ENCODE assay signal across 10 mouse cellular contexts in the genomic region with DNA sequence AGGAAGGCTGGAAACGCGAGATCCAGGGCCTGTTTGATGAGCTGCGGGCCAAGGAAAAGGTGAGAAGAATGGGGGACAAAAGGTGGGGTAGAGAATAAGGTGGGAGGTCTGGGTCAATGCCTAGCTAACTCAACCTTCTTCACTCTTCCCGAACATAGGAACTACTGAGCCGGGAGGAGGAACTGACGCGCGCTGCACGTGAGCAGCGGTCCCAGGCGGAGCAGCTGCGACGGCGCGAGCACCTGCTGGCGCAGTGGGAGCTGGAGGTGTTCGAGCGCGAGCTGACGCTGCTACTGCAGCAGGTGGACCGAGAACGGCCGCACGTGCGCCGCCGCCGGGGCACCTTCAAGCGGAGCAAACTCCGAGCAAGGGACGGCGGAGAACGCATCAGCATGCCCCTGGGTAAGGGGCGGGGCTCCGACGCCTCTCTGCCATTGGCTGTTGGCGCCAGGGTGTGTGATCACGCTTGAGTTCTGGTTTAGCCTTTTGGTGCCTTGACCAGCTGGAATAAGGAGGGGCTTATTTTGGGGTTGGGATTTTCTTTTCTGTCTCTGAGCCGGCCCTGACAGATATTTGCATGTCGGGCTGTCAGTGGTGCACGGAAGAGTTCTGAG. TPM values are rescaled to one million over a fixed set of nuclear protein-coding genes. Genes with fewer than 3 reads are reported as not detected.
DNase-seq lines count a peak whose midpoint lies in the region; ATAC-seq and TF ChIP-seq lines count a peak whose summit lies in the region.
"Had no signal": no experiment of that assay in that cellular context is flagged by ENCODE, and none has a peak within 500 bp of the region (broad histone marks: within the 10 kb centered on the region; RNA-seq: fewer than 3 reads in every experiment).

No protein-coding gene starts in this region.

- 28% methylated on average over 41 of the region's 41 CpGs for WGBS in heart, embryonic 11.5 days (ENCODE audit: insufficient replicate concordance)
- WGBS in forebrain, embryonic 16.5 days, result 9% methylated on average over 41 of the region's 41 CpGs
- WGBS in midbrain, embryonic 14.5 days, result 5% methylated on average over 41 of the region's 41 CpGs

- no peaks in the 10 kb centered on the region for H3K9me3 ChIP-seq in heart, embryonic 11.5 days (replicated peaks; ENCODE audit: control insufficient read depth, low read length)
- no peaks in the 10 kb centered on the region for H3K9me3 ChIP-seq in forebrain, embryonic 16.5 days (ENCODE audit: control insufficient read depth, low read length)
- no peaks in the 10 kb centered on the region for H3K9me3 ChIP-seq in midbrain, embryonic 14.5 days (ENCODE audit: control insufficient read depth, low read length)

- no peak overlapping the region for H3K27ac ChIP-seq in heart, embryonic 11.5 days (ENCODE audit: low read depth, low read length)
- no peak overlapping the region for H3K27ac ChIP-seq in forebrain, embryonic 16.5 days (ENCODE audit: low read length)
- H3K27ac ChIP-seq in midbrain, embryonic 14.5 days (replicated peaks; ENCODE audit: low read depth, low read length), result no peak overlapping the region
- H3K27ac ChIP-seq in left cerebral cortex, adult 2 months, result no peak overlapping the region

- peak overlapping the region; percentile 23 for H3K4me3 ChIP-seq in heart, embryonic 11.5 days (ENCODE audit: low read depth, low read length)
- H3K4me3 ChIP-seq in forebrain, embryonic 16.5 days (replicated peaks; ENCODE audit: low read length), result peak overlapping the region; percentile 42
- H3K4me3 ChIP-seq in midbrain, embryonic 14.5 days (replicated peaks; ENCODE audit: low read depth, low read length), result peak overlapping the region; percentile 22
- H3K4me3 ChIP-seq in left cerebral cortex, adult 2 months, result no peak overlapping the region

- H3K36me3 ChIP-seq in heart, embryonic 11.5 days (ENCODE audit: control insufficient read depth, insufficient read depth, low read length), result peaks cover 48% of the 10 kb centered on the region
- H3K36me3 ChIP-seq in forebrain, embryonic 16.5 days (ENCODE audit: control insufficient read depth, insufficient read depth), result peaks cover 26% of the 10 kb centered on the region
- peaks cover 72% of the 10 kb centered on the region for H3K36me3 ChIP-seq in midbrain, embryonic 14.5 days (ENCODE audit: control insufficient read depth, insufficient read depth, low read length)

- no peak for TF ChIP-seq CTCF in left cerebral cortex, adult 2 months (IDR thresholded peaks at IDR 0.05)

- DNase-seq in heart, postnatal 4 days, result no peak
- peak; percentile 96 for DNase-seq in R1 (ENCODE audit: low read depth, low spot score)
- peak; percentile 57 for DNase-seq in midbrain, embryonic 14.5 days
- no peak for DNase-seq in left cerebral cortex, adult 2 months (ENCODE audit: extremely low spot score in 1 of 2, low spot score in 2 of 2)
- no peak for DNase-seq in natural killer cell, adult 2 months (ENCODE audit: low spot score in 2 of 2)
- no peak for DNase-seq in right cerebral cortex, adult 18-20 months
- DNase-seq: gastrocnemius, postnatal 14 days; thymus, adult 18-20 months had no signal

- peak overlapping the region; percentile 54 for H3K4me2 ChIP-seq in heart, embryonic 11.5 days
- peak overlapping the region; percentile 57 for H3K4me2 ChIP-seq in forebrain, embryonic 16.5 days (ENCODE audit: low read length)
- H3K4me2 ChIP-seq in midbrain, embryonic 14.5 days (ENCODE audit: low read length), result peak overlapping the region; percentile 53

- H3K27me3 ChIP-seq in heart, embryonic 11.5 days (ENCODE audit: control insufficient read depth, insufficient read depth, low read length), result no peaks in the 10 kb centered on the region
- H3K27me3 ChIP-seq in forebrain, embryonic 16.5 days (replicated peaks; ENCODE audit: control insufficient read depth, insufficient read depth, low read length), result no peaks in the 10 kb centered on the region
- H3K27me3 ChIP-seq in midbrain, embryonic 14.5 days (ENCODE audit: control insufficient read depth, insufficient read depth, low read length), result no peaks in the 10 kb centered on the region

- intact Hi-C loops in left cerebral cortex, adult 2 months (cut with DNase I), result no loop called here

- H3K4me1 ChIP-seq in heart, embryonic 11.5 days (ENCODE audit: control insufficient read depth, insufficient read depth, low read length), result peaks cover 33% of the 10 kb centered on the region
- peaks cover 27% of the 10 kb centered on the region for H3K4me1 ChIP-seq in forebrain, embryonic 16.5 days (replicated peaks; ENCODE audit: control insufficient read depth, insufficient read depth, low read length)
- peaks cover 7% of the 10 kb centered on the region; the same call in 1 of the 2 replicates for H3K4me1 ChIP-seq in midbrain, embryonic 14.5 days (ENCODE audit: control insufficient read depth, insufficient read depth, low read length)

- H3K9ac ChIP-seq in heart, embryonic 11.5 days (ENCODE audit: low read depth, low read length), result no peak overlapping the region
- H3K9ac ChIP-seq in forebrain, embryonic 16.5 days (replicated peaks; ENCODE audit: low read depth, low read length), result peak overlapping the region; percentile 52
- no peak overlapping the region; the same call in 1 of the 2 replicates for H3K9ac ChIP-seq in midbrain, embryonic 14.5 days (replicated peaks; ENCODE audit: low read length)

- no peak for ATAC-seq in heart, embryonic 11.5 days (replicated peaks; ENCODE audit: insufficient number of reproducible peaks, low FRiP score, low TSS enrichment)
- peak; percentile 57 for ATAC-seq in forebrain, embryonic 16.5 days
- ATAC-seq in midbrain, embryonic 14.5 days (ENCODE audit: low FRiP score, low TSS enrichment), result no peak

RNA-seq across cellular contexts. Expression of a gene that starts 7.2 kb away (rescaled TPM):
- polyA plus RNA-seq in heart, embryonic 11.5 days (2014; fragmentation: Nextera tagmentation; extraction: Ambion mirVana), result 21.3 and 21.5 TPM in 2 replicates
- total RNA-seq in heart, postnatal 4 days (2021), result 10 to 100 TPM; 42.5 to 42.7 TPM
- polyA plus RNA-seq in forebrain, embryonic 16.5 days (2015; fragmentation: Nextera tagmentation; extraction: Ambion mirVana), result 24.1 and 28.7 TPM in 2 replicates
- 33.6 and 34.4 TPM in 2 replicates for polyA plus RNA-seq in midbrain, embryonic 14.5 days (2014; fragmentation: Nextera tagmentation; extraction: Ambion mirVana)
- 10 to 100 TPM; 77.5 to 80.0 TPM for total RNA-seq in left cerebral cortex, adult 2 months (2021)

RNA-seq across cellular contexts. Expression of a gene that starts 7.4 kb away (rescaled TPM):
- 16.9 and 21.0 TPM in 2 replicates for polyA plus RNA-seq in heart, embryonic 11.5 days (2014; fragmentation: Nextera tagmentation; extraction: Ambion mirVana)
- 10 to 100 TPM; 39.8 to 40.0 TPM for total RNA-seq in heart, postnatal 4 days (2021)
- 10.0 and 10.7 TPM in 2 replicates for polyA plus RNA-seq in forebrain, embryonic 16.5 days (2015; fragmentation: Nextera tagmentation; extraction: Ambion mirVana)
- polyA plus RNA-seq in midbrain, embryonic 14.5 days (2014; fragmentation: Nextera tagmentation; extraction: Ambion mirVana), result 6.8 and 12.1 TPM in 2 replicates
- 10 to 100 TPM; 16.2 to 17.0 TPM for total RNA-seq in left cerebral cortex, adult 2 months (2021)

RNA-seq across cellular contexts. Expression of a gene that starts 8.2 kb away (rescaled TPM):
- not detected in 2 replicates for polyA plus RNA-seq in heart, embryonic 11.5 days (2014; fragmentation: Nextera tagmentation; extraction: Ambion mirVana)
- not detected for total RNA-seq in heart, postnatal 4 days (2021)
- 0.24 and 0.48 TPM in 2 replicates for polyA plus RNA-seq in forebrain, embryonic 16.5 days (2015; fragmentation: Nextera tagmentation; extraction: Ambion mirVana)
- 0.21 and 0.28 TPM in 2 replicates for polyA plus RNA-seq in midbrain, embryonic 14.5 days (2014; fragmentation: Nextera tagmentation; extraction: Ambion mirVana)
- not detected for total RNA-seq in left cerebral cortex, adult 2 months (2021)
- total RNA-seq: gastrocnemius, postnatal 14 days had no signal

RNA-seq across cellular contexts. Expression of a gene that starts 30.2 kb away (rescaled TPM):
- polyA plus RNA-seq in heart, embryonic 11.5 days (2014; fragmentation: Nextera tagmentation; extraction: Ambion mirVana), result 54.8 and 68.0 TPM in 2 replicates
- total RNA-seq in heart, postnatal 4 days (2021), result 100 to 1,000 TPM; 179 to 191 TPM
- polyA plus RNA-seq in forebrain, embryonic 16.5 days (2015; fragmentation: Nextera tagmentation; extraction: Ambion mirVana), result 12.0 and 20.0 TPM in 2 replicates
- polyA plus RNA-seq in midbrain, embryonic 14.5 days (2014; fragmentation: Nextera tagmentation; extraction: Ambion mirVana), result 12.4 and 14.3 TPM in 2 replicates
- 10 to 100 TPM; 21.1 to 30.7 TPM for total RNA-seq in left cerebral cortex, adult 2 months (2021)

RNA-seq across cellular contexts. Expression of a gene that starts 32.4 kb away (rescaled TPM):
- 15.8 and 18.8 TPM in 2 replicates for polyA plus RNA-seq in heart, embryonic 11.5 days (2014; fragmentation: Nextera tagmentation; extraction: Ambion mirVana)
- 10 to 100 TPM; 40.2 to 42.2 TPM for total RNA-seq in heart, postnatal 4 days (2021)
- 14.3 and 15.1 TPM in 2 replicates for polyA plus RNA-seq in forebrain, embryonic 16.5 days (2015; fragmentation: Nextera tagmentation; extraction: Ambion mirVana)
- polyA plus RNA-seq in midbrain, embryonic 14.5 days (2014; fragmentation: Nextera tagmentation; extraction: Ambion mirVana), result 8.1 and 11.5 TPM in 2 replicates
- total RNA-seq in left cerebral cortex, adult 2 months (2021), result 10 to 100 TPM; 18.2 to 19.0 TPM

Comparison
In these comparisons a context has a peak if more than half of its experiments do, and no peak if none do; other contexts are left out.
1. DNase-seq: peak in R1 (single experiment) and midbrain, embryonic 14.5 days (single experiment); none in heart, postnatal 4 days (single experiment), left cerebral cortex, adult 2 months (0 of 2), natural killer cell, adult 2 months (0 of 2) and right cerebral cortex, adult 18-20 months (single experiment).
2. Peak in every context shown above with its lines, with median percentiles within 50 percentile points of each other: H3K4me2 ChIP-seq.